In the genomic region with DNA sequence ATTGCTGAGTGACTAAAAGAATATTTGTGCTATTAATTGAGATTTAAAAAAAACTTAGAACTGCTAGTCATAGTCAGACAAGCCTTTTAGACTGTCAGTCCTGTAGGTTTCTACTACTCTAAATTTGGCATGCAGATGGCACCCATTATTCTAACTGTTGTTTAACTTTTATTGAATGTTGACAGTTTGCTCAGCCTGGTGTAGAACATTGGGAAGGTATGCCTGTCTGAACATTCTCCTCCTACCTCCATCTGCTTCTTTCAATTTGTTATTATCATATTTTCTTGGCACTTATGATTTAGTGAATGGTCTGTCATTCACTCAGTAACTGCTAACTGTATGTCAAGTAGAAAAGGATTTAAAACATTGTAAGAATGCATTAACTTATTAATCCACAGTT, we compare ENCODE assay signal across 18 mouse cellular contexts.
"Had no signal": no experiment of that assay in that cellular context is flagged by ENCODE, and none has a peak within 500 bp of the region (broad histone marks: within the 10 kb centered on the region; RNA-seq: fewer than 3 reads in every experiment).

No protein-coding gene starts in this region.

- H3K4me2 ChIP-seq: lung, embryonic 15.5 days; midbrain, embryonic 11.5 days; midbrain, embryonic 13.5 days; midbrain, embryonic 15.5 days; neural tube, embryonic 12.5 days; stomach, embryonic 15.5 days had no signal

- H3K4me1 ChIP-seq: lung, embryonic 15.5 days; megakaryocyte, embryonic 14.5 days; midbrain, embryonic 13.5 days; midbrain, embryonic 15.5 days; neural tube, embryonic 12.5 days; stomach, embryonic 15.5 days had no signal

- H3K27me3 ChIP-seq: lung, embryonic 15.5 days; megakaryocyte, embryonic 14.5 days; midbrain, embryonic 13.5 days; midbrain, embryonic 15.5 days; neural tube, embryonic 12.5 days; stomach, embryonic 15.5 days had no signal

- ATAC-seq: liver, postnatal 0 days; lung, postnatal 0 days; midbrain, embryonic 13.5 days; midbrain, embryonic 15.5 days had no signal

- DNase-seq: liver, postnatal 0 days; lung, adult 2 months; lung, postnatal 14 days; lung, postnatal 36 days; right cerebral cortex, postnatal 14 days; thymus, adult 18-20 months; thymus, postnatal 14 days; thymus, postnatal 36 days had no signal

- H3K27ac ChIP-seq: lung, embryonic 15.5 days; macrophage; midbrain, embryonic 13.5 days; midbrain, embryonic 15.5 days; neural tube, embryonic 12.5 days; stomach, embryonic 15.5 days; stomach, postnatal 0 days had no signal

- H3K9ac ChIP-seq: liver, postnatal 0 days; lung, embryonic 15.5 days; midbrain, embryonic 13.5 days; midbrain, embryonic 15.5 days; neural tube, embryonic 12.5 days; stomach, embryonic 15.5 days had no signal

- H3K36me3 ChIP-seq: lung, embryonic 15.5 days; midbrain, embryonic 13.5 days; midbrain, embryonic 15.5 days; neural tube, embryonic 12.5 days; stomach, embryonic 15.5 days had no signal

- H3K9me3 ChIP-seq: lung, embryonic 15.5 days; midbrain, embryonic 13.5 days; midbrain, embryonic 15.5 days; neural tube, embryonic 12.5 days; stomach, embryonic 15.5 days had no signal

- H3K4me3 ChIP-seq: lung, embryonic 15.5 days; megakaryocyte, embryonic 14.5 days; midbrain, embryonic 13.5 days; midbrain, embryonic 15.5 days; neural tube, embryonic 12.5 days; stomach, embryonic 15.5 days had no signal
